Mouse (Mus musculus): ENCODE results near the gene Cdca4.

Cdca4 gene

DNA sequence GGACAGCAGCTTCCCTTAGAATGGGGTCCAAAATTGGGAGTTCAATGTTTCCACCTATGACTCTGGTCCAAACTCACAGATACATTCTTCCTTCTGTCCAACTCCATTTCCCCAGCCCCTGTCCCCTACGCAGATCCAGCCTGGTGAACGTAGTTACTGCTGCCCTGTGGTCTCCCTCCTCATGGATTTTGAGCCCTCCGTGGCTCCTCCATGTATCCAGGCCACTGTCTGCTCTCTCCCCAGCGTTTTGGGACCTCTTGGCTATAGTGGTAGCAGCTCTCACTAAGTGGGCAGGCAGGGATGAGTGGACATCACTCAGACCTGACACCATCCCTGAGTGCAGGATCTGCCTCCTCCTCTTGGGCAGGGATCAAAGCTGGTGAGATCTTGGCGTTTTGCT lies 30.5 kb downstream of the Cdca4 start:
- DNase-seq (ENCODE audit: low spot score): no peak

DNA sequence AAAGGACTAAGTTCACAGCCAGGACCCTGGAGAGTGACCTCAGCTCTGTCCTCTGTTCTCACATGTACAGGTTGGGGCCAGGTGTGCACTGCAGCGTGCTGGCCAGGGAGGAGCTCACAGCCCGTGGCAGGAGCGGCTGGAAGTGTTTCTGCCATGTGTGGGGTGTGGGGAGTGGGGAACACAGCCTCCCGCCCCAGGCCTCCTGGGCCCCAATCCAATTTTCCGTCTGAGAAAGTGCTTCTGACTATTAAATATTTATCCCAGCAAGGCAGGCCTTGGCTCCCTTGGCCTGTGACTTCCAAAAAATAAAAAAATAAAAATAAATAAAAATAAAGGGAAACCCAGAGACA lies 30.9 kb downstream of the Cdca4 start:
- DNase-seq (ENCODE audit: low spot score): no peak

DNA sequence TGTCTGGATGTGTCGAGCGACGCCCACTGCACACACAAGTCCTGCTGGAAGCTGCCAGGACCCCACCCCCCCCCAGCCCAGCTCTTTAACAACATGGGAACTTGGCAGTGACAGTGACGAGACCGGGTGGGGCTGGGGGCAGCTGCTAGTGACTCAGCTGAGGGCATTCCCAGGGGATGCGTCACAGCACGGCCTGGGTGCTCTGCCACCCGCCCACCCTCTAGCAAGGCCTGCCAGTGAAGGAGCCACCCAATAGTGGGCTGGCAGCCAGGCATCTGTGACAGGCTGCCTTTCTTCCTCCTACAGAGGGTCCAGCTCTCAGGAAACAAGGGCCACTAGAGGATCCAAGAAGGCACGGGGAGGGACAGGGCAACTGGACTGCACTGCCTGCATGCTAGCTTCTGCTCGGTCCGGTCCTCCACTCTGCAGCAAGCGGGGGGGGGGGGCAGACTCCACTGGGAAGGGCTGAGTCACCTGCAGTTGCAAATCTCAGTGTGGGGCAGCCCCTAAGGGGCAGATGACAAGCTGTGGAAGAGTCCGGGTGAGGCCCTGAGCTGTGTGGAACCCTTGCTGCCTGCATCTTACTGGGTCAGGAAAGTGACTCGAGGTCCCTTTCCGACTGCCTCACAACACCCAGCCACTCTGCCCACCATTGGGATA lies 31.4 kb downstream of the Cdca4 start:
- DNase-seq (ENCODE audit: low spot score): no peak

DNA sequence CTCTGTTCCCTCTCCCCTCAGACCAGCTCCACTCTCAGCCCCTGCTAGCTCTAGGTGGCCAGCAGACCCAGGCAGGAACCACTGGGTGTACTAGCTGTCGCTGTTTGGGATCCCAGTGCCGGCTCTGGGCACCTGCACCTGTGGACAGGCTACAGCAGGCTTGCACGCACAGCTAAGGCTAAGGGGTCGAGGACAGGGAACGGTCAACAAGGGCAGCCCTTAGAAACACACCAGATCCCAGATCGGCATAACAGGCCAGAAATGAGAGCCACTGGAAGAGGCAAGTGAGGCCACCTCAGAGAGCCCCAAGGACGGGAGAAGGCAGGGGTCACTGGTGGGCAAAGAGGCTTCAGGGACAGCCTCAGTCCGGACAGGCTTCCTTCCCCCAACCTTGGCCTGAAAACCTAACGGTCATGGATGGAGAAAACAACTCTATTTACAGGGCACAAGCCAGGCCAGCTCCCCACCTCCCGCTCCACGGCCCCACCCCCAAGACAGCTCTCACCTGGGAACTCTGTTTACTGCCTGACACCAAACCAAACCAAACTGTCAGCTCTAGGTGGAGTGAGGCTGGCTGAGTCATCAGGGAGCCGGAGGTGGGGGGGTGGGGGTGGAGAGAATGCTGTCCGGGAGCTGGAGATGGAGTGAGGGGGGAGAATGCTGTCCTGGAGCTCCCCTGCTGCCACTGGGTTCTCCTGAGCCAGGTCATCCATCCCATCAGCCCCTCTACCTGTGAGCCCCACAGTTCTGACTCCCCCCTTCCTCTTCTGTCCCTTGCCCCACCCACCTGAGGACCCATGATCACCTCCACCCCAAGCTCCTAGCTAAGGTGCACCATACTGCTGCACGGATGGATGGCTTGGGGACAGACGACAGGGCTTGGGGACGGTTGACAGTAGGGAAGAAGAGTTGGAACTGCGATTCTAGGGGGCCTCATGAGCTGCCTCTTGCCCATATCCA lies 32.4 kb downstream of the Cdca4 start:
- no peak for DNase-seq (ENCODE audit: low spot score)

DNA sequence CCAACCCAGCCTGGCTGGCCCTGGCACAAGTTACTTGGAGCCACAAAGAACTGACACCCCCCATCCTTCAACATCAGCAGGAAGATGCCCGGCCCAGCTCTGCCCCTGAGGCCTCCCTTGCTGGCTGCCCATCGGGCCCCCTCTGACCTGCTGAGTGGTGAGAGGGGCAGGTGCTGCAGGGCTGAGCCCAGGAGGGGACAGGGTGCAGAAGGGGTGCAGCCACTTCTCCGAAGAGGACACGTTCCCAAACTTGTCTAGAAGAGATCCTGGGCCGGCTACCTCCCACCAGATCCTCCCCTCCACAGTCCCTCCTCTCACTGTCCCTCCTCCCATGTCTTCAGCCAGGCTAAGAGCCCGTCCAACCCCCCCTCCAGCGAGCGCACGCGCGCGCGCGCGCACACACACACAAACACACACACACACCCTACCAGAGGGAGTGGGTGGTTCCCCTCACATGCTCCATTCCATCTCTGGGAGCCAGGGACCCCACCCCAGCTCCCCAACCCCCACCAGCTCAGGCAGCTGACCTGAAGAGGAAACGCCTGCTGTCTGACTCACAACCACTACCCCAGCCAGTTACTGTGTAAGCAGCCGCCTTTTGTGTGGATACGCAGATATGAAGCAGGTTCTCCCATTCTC lies 33.6 kb downstream of the Cdca4 start:
- DNase-seq (ENCODE audit: low spot score): no peak

DNA sequence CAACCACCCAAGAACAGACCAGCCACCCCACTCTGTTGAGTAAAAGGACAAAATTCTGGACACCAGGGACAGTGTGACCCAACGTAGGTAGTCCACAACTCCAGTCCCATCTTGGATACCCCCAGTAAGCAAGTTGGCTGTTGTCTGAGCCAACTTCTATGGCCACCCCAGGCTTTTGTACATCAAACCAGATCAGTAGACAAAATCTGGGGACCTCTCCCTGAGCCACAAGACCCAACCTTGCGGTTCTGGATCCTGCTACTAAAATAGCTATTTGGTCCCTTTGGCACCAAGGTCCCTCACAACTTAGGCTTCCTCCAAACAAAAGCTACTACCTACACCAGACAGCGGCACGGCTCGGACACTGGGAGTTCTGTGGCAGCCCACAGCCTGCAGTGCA lies 34.2 kb downstream of the Cdca4 start:
- no peak for DNase-seq (ENCODE audit: low spot score)

DNA sequence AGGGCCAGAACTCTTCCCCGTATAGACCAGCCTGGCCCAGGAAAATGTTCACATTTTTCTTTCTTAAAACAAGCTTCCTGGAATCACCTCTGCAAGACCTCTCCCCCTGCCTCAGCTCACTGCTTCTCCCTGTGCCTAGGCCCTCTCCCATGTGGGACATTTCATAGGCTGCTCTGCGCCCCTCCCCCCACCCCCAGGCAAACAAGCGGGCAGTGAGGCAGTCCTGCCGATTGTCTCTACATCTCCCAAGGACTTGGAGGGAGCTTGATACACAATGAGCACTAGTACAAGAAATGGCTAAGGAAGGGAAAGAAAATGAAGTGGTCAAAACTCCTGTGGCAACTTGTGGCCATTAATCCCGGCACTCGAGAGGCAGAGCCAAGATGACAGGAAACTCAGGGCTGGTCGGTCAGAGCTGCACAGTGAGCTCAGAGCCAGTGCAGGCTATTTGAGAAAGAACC lies 34.8 kb downstream of the Cdca4 start:
- DNase-seq (ENCODE audit: low spot score): no peak

DNA sequence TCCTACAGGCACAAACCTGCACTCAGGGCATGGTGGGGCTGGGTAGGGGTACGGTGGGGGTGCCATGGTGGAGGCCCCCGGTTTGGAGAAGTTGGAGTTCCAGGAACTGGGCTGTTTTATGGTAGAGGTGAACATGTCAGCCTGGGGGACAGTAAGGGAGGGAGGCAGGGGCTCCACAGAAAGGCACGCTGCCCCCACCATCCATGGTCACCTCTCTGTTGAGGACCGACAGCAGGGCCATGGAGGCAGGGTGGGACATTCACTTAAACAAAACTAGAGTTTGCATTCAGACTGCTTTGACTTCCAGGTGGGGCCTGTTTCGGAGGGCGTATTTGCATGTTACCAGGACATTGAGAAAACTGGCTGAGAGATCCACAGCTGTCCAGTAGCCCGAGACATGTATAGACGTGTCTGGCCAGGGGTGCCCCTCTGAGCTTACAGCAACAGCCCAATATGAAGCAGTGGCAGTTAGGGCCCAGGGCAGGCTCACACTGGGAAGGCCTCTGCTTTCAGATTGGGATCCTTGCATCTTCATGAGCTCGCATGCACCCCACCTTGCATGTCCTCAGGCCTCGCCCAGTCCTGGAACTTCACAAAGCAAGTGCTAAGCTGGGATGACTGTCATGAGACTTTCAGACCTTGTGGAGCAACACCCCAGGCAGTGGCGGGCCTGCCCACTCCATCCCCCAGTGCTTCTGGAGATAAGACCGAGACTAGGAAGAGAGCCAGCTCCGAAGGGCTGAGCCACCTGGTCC lies 35.4 kb downstream of the Cdca4 start:
- DNase-seq (ENCODE audit: low spot score): no peak

DNA sequence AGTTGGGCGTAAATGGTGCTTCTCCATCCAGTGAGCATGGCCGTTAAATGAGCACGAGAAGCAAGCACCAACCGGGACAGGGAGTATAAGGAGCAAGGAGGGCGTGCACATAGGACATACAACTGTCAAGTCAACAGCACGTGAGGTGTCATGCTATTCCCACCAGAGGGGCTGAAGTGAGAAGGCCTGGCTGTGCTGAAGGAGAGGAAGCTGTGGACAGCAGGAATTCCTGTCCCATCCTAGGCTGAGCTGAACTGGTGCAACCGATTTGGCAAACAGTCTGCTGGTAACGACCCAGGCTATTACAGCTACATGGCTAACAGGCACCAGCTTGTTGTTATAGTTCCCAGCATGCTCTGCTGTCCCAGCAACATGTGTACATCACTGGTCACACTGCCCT lies 38.2 kb downstream of the Cdca4 start:
- DNase-seq (ENCODE audit: low spot score): no peak

DNA sequence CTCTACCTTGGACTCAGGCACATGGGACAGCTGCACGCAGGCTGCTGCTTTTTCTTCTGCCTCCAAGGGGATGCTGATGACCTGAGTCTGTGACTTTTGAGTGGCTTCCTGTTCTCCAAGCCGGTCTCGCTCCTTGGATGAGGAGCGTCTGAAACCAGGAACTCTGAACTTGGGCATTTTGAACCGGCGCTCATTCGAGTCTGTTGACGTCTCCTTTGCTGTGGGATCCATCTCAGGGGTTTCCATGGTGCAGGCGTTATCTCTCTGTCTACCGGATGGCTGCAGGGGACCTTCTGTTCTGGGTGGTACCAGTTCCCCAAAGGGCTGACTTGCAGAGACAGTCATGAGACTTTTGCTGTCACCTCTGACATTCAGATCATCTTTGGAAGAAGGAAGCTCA lies 54.7 kb downstream of the Cdca4 start:
- no peak for DNase-seq (ENCODE audit: low spot score)

DNA sequence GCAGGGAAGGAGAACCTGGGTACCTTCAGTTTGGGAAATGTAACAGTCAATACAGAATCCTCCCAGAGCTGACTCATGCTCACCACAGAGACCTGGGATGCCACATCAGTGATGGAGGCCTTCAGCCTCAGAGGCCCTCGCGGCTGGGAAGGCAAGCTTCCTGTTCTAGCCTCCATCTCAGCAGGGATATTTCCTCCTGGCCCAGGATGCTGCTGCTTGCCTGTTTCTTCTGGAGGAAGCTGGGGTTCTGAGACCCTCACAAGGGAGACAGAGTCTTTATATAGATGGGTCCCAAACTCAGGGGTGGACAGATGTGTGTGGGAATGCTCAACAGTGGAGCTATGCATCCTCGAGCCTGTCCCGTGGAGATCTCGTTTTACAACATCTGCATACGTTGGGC lies 55.2 kb downstream of the Cdca4 start:
- no peak for DNase-seq (ENCODE audit: low spot score)

DNA sequence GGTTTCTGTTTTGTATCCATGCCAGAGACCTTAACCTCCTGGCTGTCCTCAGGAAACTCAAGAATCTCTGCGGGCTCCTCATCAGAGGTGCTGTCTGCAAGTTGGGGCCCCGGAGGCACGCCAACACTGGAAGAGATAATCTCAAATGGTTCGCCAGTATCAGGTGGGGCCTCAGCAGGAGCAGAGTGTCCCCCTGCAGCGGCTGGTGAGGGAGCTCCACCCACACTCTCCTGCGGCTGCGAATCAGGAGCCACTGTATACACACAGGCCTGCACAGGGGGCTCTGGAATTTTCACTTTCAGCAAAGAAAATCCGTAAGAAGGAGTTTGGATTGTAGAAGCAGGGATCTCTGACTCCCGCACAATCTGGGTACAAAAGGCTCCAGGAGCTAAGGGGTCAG lies 55.9 kb downstream of the Cdca4 start:
- no peak for DNase-seq (ENCODE audit: low spot score)

DNA sequence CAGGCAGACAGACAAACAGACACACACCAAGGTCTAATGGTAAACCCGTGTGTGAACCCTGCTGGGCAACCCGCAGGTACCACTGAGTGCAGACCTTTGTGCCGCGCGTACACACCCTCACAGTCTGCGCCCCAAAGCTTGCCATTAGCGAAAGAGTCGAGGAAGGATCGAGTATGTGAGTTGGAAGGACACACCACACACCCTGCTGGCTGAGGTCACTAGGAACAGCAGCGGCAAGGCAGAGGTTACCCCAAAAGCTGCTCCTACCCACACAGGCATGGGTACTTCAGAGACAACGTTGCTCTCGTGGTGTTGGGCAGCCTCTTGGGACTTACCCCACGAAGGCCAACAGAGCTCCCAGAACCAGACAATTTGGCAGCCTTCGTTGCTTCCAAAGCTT lies 56.9 kb downstream of the Cdca4 start:
- no peak for DNase-seq (ENCODE audit: low spot score)

DNA sequence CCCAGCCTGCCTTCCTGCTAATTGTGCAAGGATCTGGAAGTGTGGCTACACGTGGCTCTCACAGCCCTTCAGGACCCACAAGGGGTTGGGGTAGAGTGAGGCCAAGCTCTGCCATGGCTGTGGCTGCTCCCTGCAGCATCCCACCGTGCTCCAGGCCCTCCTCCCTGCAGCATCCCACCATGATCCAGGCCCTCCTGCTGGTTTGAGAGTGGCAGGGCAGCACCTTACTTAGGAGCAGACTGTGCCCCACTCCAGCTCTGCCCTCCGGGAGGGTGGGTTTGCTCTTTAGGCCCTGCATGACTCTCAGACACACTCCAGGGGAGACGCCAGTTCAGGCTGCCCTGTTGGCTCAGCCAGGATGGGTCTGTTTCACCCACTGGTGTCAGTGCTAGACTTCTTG lies 58.8 kb downstream of the Cdca4 start:
- DNase-seq (ENCODE audit: low spot score): no peak

Measured in embryo, embryonic 10.5 days (tissue).